Mouse (Mus musculus) ES-E14 (cell line): ENCODE results near the gene Rabep2. TPM values are rescaled to one million over a fixed set of nuclear protein-coding genes. Genes with fewer than 3 reads are reported as not detected.
"Not testable (repeated sequence)": the region's sequence is repeated elsewhere in the genome, so short reads cannot be mapped to it uniquely, and the experiment has no call there.

Source experiments
- DNase-seq: peaks from one replicate; pipeline ENCODE4 v3.0.0-alpha.2; 2013; ENCODE audit warnings: low read depth, low spot score
- H3K27ac ChIP-seq: 2 replicates; pipeline ENCODE4 v1.5.1; 2012; ENCODE audit warnings: low read depth, mild to moderate bottlenecking, low read length, moderate library complexity, mixed read lengths; ENCODE audit not compliant: poor library complexity, insufficient read depth, severe bottlenecking
- H3K36me3 ChIP-seq: 2 replicates; pipeline ENCODE4 v1.6.1; 2012; ENCODE audit warnings: mild to moderate bottlenecking, low read length, moderate library complexity, mixed read lengths; ENCODE audit not compliant: control insufficient read depth, poor library complexity, insufficient read depth, severe bottlenecking
- H3K4me1 ChIP-seq, 2 experiments: fragments of 150-350 bp in 1 of 2; sonication (generic) in 1 of 2; 2 replicates each; pipeline ENCODE4 v1.6.1; 2012; ENCODE audit warnings: low read length in 2 of 2, mild to moderate bottlenecking in 1 of 2, mixed read lengths in 1 of 2; ENCODE audit not compliant: control insufficient read depth in 2 of 2, insufficient read depth in 2 of 2, poor library complexity in 1 of 2
- H3K4me3 ChIP-seq, 2 experiments: fragments of 150-350 bp in 1 of 2; sonication (generic) in 1 of 2; 2 replicates each; pipeline ENCODE4 v1.5.1; 2012; ENCODE audit warnings: low read length in 2 of 2, low read depth in 1 of 2, mild to moderate bottlenecking in 1 of 2, mixed read lengths in 1 of 2; ENCODE audit not compliant: insufficient read depth in 1 of 2, poor library complexity in 1 of 2, severe bottlenecking in 1 of 2
- H3K9ac ChIP-seq: 2 replicates; pipeline ENCODE4 v1.6.1; 2012; ENCODE audit warnings: low read depth, mild to moderate bottlenecking, low read length, mixed read lengths; ENCODE audit not compliant: poor library complexity, insufficient read depth, severe bottlenecking
- H3K9me3 ChIP-seq: fragments of 150-350 bp; sonication (generic); 2 replicates; pipeline ENCODE4 v1.6.1; 2012; ENCODE audit warnings: low read depth, mild to moderate bottlenecking, low read length; ENCODE audit not compliant: control insufficient read depth, insufficient read depth
- CHD2 ChIP-seq: IDR thresholded peaks from 2 replicates; pipeline ENCODE4 v1.6.1; 2014; ENCODE audit warnings: mild to moderate bottlenecking, low read depth, low read length, inconsistent platforms
- HCFC1 ChIP-seq: IDR thresholded peaks from 2 replicates; pipeline ENCODE4 v1.6.1; 2012; ENCODE audit warnings: low read length, inconsistent platforms, borderline replicate concordance; ENCODE audit not compliant: insufficient read depth
- MAFK ChIP-seq: IDR thresholded peaks from 2 replicates; pipeline ENCODE4 v1.6.1; 2014; ENCODE audit warnings: mild to moderate bottlenecking, low read depth, low read length, inconsistent platforms; ENCODE audit not compliant: insufficient read depth
- ZC3H11A ChIP-seq: IDR thresholded peaks from 2 replicates; pipeline ENCODE4 v1.6.1; 2012; ENCODE audit warnings: low read depth, mild to moderate bottlenecking, inconsistent platforms, low read length, borderline replicate concordance
- ZNF384 ChIP-seq: IDR thresholded peaks from 2 replicates; pipeline ENCODE4 v1.6.1; 2012; ENCODE audit warnings: low read depth, low read length, inconsistent platforms
- in situ Hi-C, 2 experiments: fragments of 600-800 bp; cut with MboI; formaldehyde crosslinking; loops; one replicate each; pipeline ENCODE4 v1.15.1; 2025; ENCODE audit warnings: low sequenced_read_pairs in 2 of 2, inconsistent platforms in 1 of 2; ENCODE audit not compliant: unreplicated experiment in 2 of 2
- total RNA-seq: library from RNA; depleted of rRNA; stranded (reverse); fragments of 300-350 nt; gene quantifications from 2 replicates; pipeline ENCODE4 v1.2.3, GENCODE M21; 2012

The Rabep2 gene
- total RNA-seq, 1 experiment = 22.1 TPM

- H3K9ac ChIP-seq, in situ Hi-C loops, H3K4me3 ChIP-seq, H3K36me3 ChIP-seq, H3K4me1 ChIP-seq, DNase-seq, H3K27ac ChIP-seq, H3K9me3 ChIP-seq: not testable (repeated sequence)
- peak; percentile 66 for TF ChIP-seq ZNF384
Observed at GRCm38 (mm10) chr7:126402518-126402917, 26.0 kb upstream of the Rabep2 start.

DNA sequence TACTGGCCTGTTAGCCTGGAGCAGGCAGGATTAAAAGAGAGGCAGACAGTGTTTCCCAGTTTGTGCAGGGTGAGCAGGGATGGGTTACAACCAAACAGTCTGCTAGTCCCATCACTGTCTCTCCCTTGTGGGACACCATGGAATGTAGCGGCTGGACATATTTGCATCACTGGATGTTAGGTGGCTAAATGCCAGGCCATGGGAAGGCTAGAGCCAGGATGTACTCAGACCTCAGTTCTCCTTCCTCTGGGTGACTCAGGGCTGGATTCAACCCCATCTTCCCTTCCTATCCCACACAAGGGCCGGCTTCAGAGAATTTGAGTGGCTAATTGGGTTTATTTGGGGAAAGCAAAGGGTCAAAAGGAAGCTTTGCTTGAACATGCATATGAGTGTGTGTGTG is 19.9 kb upstream of the Rabep2 start:
- no peak overlapping the region for H3K9ac ChIP-seq
- no peak overlapping the region for H3K4me3 ChIP-seq
- TF ChIP-seq ZNF384 (no peak), MAFK (no peak), CHD2 (no peak), HCFC1 (no peak), ZC3H11A (no peak)
- H3K4me1 ChIP-seq = no peaks in the 10 kb centered on the region
- in situ Hi-C loops = no loop called here
- H3K9me3 ChIP-seq = no peaks in the 10 kb centered on the region
- H3K27ac ChIP-seq = no peak overlapping the region
- DNase-seq = no peak
- H3K36me3 ChIP-seq = no peaks in the 10 kb centered on the region

GRCm38 (mm10) chr7:126411061-126411460 is 17.5 kb upstream of the Rabep2 start:
- Histone ChIP-seq H3K36me3 (no peaks in the 10 kb centered on the region), H3K4me1 (no peaks in the 10 kb centered on the region), H3K4me3 (no peak overlapping the region), H3K27ac (no peak overlapping the region), H3K9me3 (no peaks in the 10 kb centered on the region), H3K9ac (no peak overlapping the region)
- no peak for TF ChIP-seq ZNF384
- TF ChIP-seq HCFC1 = no peak
- no peak for TF ChIP-seq MAFK
- TF ChIP-seq CHD2 = no peak
- no peak for TF ChIP-seq ZC3H11A
- in situ Hi-C loops = no loop called here
- DNase-seq = no peak

- Histone ChIP-seq H3K36me3 (no peaks in the 10 kb centered on the region), H3K27ac (no peak within 1 kb of the TSS), H3K4me1 (peaks cover 0 to 2% of the 10 kb centered on the region in 2 experiments; a peak in 1 of 4 replicates), H3K4me3 (no peak within 1 kb of the TSS), H3K9ac (no peak within 1 kb of the TSS), H3K9me3 (no peaks in the 10 kb centered on the region)
- no peak for DNase-seq
- in situ Hi-C loops = no loop called here
- TF ChIP-seq ZC3H11A = no peak
- TF ChIP-seq MAFK = no peak
- TF ChIP-seq CHD2 = no peak
- no peak for TF ChIP-seq ZNF384
- no peak for TF ChIP-seq HCFC1
Observed at GRCm38 (mm10) chr7:126414725-126415124, 13.8 kb upstream of the Rabep2 start, which contains the start of gene Cd19. Gene Cd19, minus strand, starts transcription at chr7:126414889.

DNA sequence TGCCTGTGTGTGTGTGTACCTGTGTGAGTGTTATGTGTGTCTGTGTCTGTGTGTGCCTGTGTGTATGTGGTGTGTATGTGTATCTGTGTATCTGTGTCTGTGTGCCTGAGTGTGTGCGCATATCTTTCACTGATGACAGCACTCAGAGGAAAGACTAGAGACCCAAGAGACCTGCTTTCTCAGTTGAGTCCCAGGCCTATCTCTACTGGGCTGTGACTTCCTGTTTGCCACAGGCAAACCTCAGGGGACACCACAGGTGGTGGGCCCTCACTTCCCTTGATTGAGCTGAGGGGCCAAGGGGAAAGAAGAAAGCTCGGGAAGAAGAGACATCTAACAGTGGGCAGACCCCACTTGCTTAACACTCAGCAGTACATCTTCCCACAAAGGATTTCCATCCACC is 11.9 kb upstream of the Rabep2 start:
- Histone ChIP-seq H3K4me3 (no peak overlapping the region), H3K9me3 (no peaks in the 10 kb centered on the region), H3K9ac (no peak overlapping the region), H3K27ac (no peak overlapping the region), H3K4me1 (peaks cover 0 to 2% of the 10 kb centered on the region in 2 experiments; a peak in 1 of 4 replicates), H3K36me3 (no peaks in the 10 kb centered on the region)
- no peak for DNase-seq
- TF ChIP-seq ZNF384 (no peak), CHD2 (no peak), HCFC1 (no peak), ZC3H11A (no peak), MAFK (no peak)
- in situ Hi-C loops = no loop called here
